Mouse (Mus musculus): ENCODE measurements at regions not wholly inside any gene's neighbourhood (a gene's known extent, or its start where the extent isn't known, plus 50 kb on each side); places are given as distances from the start of the nearest gene placed in this dataset.
"Not testable (repeated sequence)": the region's sequence is repeated elsewhere in the genome, so short reads cannot be mapped to it uniquely, and the experiment has no call there.

DNA sequence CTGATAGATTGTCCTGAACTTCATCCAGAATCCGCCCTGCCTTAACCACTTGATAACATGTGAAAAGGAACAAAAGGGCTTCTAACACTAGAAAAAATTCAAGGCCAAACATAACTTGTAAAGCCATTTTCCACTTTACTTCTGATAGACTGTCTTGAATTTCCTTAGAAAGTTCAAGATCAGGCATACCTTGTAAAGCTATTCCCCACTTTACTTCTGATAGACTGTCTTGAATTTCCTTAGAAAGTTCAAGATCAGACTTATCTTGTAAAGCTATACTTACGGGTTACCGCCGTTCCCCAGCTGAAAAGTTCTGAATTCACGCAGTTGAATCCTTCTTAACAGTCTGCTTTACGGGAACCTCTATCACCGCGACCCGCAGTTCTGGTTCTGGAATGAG lies 108.4 kb downstream of the Gm21913 start:
- H3K27me3 ChIP-seq (replicated peaks; ENCODE audit: control insufficient read depth, insufficient read depth, low read length); H3K4me3 ChIP-seq (ENCODE audit: insufficient read depth, low read depth, low read length); H3K4me1 ChIP-seq (ENCODE audit: control insufficient read depth, insufficient read depth, low read length); H3K27ac ChIP-seq (ENCODE audit: insufficient read depth, low read depth, low read length); H3K36me3 ChIP-seq (ENCODE audit: control insufficient read depth, insufficient read depth, low read length): not testable (repeated sequence)
- WGBS: 88% methylated on average over 6 of the region's 9 CpGs
- DNase-seq: peak; percentile 66
